Mouse (Mus musculus): ENCODE data around the gene Washc3. TPM values are rescaled to one million over a fixed set of nuclear protein-coding genes. Genes with fewer than 3 reads are reported as not detected.

Gene Washc3
- polyA plus RNA-seq, 1 experiment from 2014 or later: 39.7 TPM

DNA sequence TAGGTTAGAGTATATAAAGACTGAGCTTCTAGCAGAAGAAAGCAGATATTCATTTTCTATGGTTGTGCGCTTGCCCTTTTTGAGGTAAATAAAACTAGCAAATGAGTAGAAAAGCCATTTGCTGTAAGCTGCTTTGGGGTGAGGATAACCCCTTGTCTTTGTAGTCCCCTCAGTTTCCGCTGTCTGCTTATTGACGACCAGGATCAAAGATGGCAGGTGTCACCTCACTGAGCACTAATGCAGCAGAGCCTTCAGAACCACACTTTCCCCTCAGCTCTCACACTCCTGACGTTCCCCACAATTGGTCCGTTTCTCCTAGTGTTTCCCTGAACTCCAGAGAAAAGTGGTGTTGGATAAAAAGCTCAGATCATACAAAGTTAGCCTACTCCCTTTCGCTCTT lies 2.3 kb downstream of the Washc3 start:
- Histone ChIP-seq H3K36me3 (ENCODE audit: control insufficient read depth, insufficient read depth, low read length) (no peaks in the 10 kb centered on the region; the same call in 1 of the 2 replicates), H3K27ac (ENCODE audit: low read length) (no peak overlapping the region), H3K27me3 (ENCODE audit: control insufficient read depth, insufficient read depth, low read depth, low read length) (no peaks in the 10 kb centered on the region), H3K4me1 (ENCODE audit: control insufficient read depth, insufficient read depth, low read length) (peaks cover 4% of the 10 kb centered on the region; the same call in 1 of the 2 replicates), H3K9me3 (replicated peaks; ENCODE audit: control insufficient read depth, low read length, poor library complexity, severe bottlenecking) (no peaks in the 10 kb centered on the region), H3K9ac (ENCODE audit: low read depth, low read length) (no peak overlapping the region), H3K4me2 (ENCODE audit: low read length) (no peak overlapping the region), H3K4me3 (ENCODE audit: low read depth, low read length) (no peak overlapping the region)
- no peak for ATAC-seq
- WGBS: 92% methylated on average over 6 of the region's 6 CpGs

DNA sequence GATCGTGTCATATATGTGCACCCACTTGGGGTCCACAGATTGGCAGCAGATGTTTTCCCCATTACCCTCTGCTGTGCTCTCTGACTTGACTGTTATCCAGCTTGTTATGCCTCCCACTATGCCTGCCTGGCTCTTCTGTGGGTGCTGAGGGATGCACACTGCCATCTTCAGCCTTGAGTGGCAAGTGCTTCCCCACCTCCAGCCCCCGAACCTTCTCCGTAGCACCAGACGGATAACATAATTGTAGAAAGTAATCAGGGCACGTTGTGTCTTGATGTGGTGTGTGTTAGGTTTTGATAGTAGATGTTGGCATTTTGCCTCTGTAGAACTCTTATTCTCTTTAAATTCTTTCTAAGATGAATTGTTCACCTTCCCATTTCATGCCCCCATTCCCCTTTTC lies 11.8 kb downstream of the Washc3 start:
- ATAC-seq: no peak
- no peaks in the 10 kb centered on the region for H3K4me1 ChIP-seq (ENCODE audit: control insufficient read depth, insufficient read depth, low read length)
- no peak overlapping the region for H3K4me2 ChIP-seq (ENCODE audit: low read length)
- H3K9me3 ChIP-seq (replicated peaks; ENCODE audit: control insufficient read depth, low read length, poor library complexity, severe bottlenecking): no peaks in the 10 kb centered on the region
- H3K36me3 ChIP-seq (ENCODE audit: control insufficient read depth, insufficient read depth, low read length): peaks cover 2% of the 10 kb centered on the region; the same call in 1 of the 2 replicates
- H3K27me3 ChIP-seq (ENCODE audit: control insufficient read depth, insufficient read depth, low read depth, low read length): no peaks in the 10 kb centered on the region
- H3K9ac ChIP-seq (ENCODE audit: low read depth, low read length): no peak overlapping the region
- 94% methylated on average over 5 of the region's 5 CpGs for WGBS
- H3K4me3 ChIP-seq (ENCODE audit: low read depth, low read length): no peak overlapping the region
- H3K27ac ChIP-seq (ENCODE audit: low read length): no peak overlapping the region

DNA sequence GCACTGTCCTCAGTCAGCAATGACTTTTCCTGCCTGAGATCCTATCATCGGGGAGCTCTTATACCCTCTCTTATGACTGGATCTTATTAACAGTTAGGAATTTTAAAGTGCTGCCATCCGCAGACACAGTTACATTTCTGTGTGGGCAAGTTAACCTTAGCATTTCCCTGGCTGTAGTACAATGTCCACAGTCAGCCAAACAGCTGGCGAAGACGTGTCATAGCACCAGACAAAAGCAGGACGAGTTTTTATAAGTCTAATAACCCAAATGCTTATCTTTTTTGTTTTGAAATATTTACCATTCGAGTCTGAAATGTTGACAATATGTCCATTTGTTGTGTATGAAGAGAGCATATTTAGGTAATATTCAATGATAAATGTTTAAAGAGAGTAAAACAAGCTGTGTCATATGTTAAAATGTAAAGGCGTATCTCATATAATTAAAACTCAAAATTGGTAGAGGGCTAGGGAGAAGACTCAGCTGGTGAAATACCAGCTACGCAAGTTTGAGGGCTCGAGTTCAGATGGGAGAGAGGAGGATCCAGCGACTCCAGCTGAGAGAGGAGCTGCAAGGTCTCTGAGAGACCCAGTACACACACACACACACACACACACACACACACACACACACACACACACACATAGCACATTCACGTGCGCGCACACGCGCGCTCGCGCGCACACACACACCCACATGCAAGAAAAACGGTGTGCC lies 14.1 kb downstream of the Washc3 start:
- WGBS: 95% methylated on average over 20 of the region's 20 CpGs
- H3K9me3 ChIP-seq (replicated peaks; ENCODE audit: control insufficient read depth, low read length, poor library complexity, severe bottlenecking): no peaks in the 10 kb centered on the region
- H3K27ac ChIP-seq (ENCODE audit: low read length): no peak overlapping the region
- H3K27me3 ChIP-seq (ENCODE audit: control insufficient read depth, insufficient read depth, low read depth, low read length): no peaks in the 10 kb centered on the region
- no peak overlapping the region for H3K4me2 ChIP-seq (ENCODE audit: low read length)
- peaks cover 2% of the 10 kb centered on the region; the same call in 1 of the 2 replicates for H3K36me3 ChIP-seq (ENCODE audit: control insufficient read depth, insufficient read depth, low read length)
- no peak overlapping the region for H3K9ac ChIP-seq (ENCODE audit: low read depth, low read length)
- H3K4me1 ChIP-seq (ENCODE audit: control insufficient read depth, insufficient read depth, low read length): no peaks in the 10 kb centered on the region
- no peak overlapping the region for H3K4me3 ChIP-seq (ENCODE audit: low read depth, low read length)
- ATAC-seq: no peak

DNA sequence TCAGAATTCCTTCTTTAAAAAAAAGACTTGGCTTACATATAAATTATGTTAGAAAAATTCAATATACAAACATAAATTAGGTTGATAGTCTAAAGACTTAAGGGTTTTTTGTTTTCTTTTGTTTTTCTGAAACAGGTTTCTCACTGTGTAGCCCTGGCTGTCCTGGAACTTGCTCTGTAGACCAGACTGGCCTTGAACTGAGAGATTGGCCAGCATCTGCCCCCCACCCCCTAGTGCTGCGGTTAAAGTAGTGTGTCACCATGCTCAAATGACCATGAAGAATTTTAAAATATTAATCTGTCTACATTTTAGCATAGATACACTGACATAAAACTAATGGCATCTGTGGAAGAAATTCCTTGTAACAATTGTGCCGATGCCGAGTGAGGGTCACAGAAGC lies 17.3 kb downstream of the Washc3 start:
- Histone ChIP-seq H3K27ac (ENCODE audit: low read length) (no peak overlapping the region), H3K9ac (ENCODE audit: low read depth, low read length) (no peak overlapping the region), H3K4me1 (ENCODE audit: control insufficient read depth, insufficient read depth, low read length) (no peaks in the 10 kb centered on the region), H3K36me3 (ENCODE audit: control insufficient read depth, insufficient read depth, low read length) (peaks cover 3% of the 10 kb centered on the region; the same call in 1 of the 2 replicates), H3K9me3 (replicated peaks; ENCODE audit: control insufficient read depth, low read length, poor library complexity, severe bottlenecking) (no peaks in the 10 kb centered on the region), H3K4me2 (ENCODE audit: low read length) (no peak overlapping the region), H3K27me3 (ENCODE audit: control insufficient read depth, insufficient read depth, low read depth, low read length) (no peaks in the 10 kb centered on the region), H3K4me3 (ENCODE audit: low read depth, low read length) (no peak overlapping the region)
- no peak for ATAC-seq
- WGBS: 99% methylated on average over 3 of the region's 3 CpGs

DNA sequence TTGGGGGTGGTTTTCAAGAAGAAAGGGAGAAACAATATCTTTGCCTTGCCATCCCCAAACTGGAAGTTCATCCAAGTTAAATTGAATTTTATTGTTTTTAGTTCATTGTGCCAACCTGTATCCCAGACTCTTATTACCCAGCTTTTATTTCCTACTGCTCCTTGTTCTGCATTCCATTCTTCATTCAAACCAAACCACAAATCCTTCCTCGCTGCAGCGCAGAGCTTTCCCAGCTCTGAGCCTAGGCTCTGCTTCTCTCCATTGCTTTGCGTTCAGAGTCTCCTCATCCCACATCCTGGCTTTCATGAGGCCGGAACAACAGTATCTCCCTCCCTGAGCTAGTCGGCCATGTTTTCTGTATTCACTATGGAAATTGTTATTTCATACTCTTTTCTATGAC lies 20.8 kb downstream of the Washc3 start:
- Histone ChIP-seq H3K9ac (ENCODE audit: low read depth, low read length) (no peak overlapping the region), H3K36me3 (ENCODE audit: control insufficient read depth, insufficient read depth, low read length) (0 out of 2 replicates have a peak, but pooled peaks cover 2% of the 10 kb centered on the region), H3K27me3 (ENCODE audit: control insufficient read depth, insufficient read depth, low read depth, low read length) (no peaks in the 10 kb centered on the region), H3K4me3 (ENCODE audit: low read depth, low read length) (no peak overlapping the region), H3K27ac (ENCODE audit: low read length) (no peak overlapping the region), H3K4me1 (ENCODE audit: control insufficient read depth, insufficient read depth, low read length) (no peaks in the 10 kb centered on the region), H3K9me3 (replicated peaks; ENCODE audit: control insufficient read depth, low read length, poor library complexity, severe bottlenecking) (no peaks in the 10 kb centered on the region), H3K4me2 (ENCODE audit: low read length) (no peak overlapping the region)
- WGBS: 87% methylated on average over 5 of the region's 5 CpGs
- ATAC-seq: no peak

DNA sequence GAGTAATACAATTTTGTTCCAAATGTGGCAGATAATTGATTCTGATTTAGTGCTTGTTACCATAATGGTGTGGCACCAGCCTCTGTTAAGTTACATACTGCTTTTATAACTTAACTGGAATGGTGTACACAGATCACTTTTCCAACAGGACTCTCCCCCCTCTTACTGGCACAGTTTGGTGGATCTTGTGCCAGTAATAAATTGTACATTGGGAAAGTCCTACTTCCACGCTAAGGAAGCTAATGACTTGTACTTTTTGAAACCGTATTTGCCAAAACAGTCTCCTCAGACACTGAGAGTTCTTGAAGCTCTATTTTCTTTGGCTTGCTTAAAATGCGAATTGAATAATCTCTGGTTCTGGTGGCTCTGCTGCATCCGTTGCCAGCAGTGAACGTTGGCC lies 24.5 kb downstream of the Washc3 start:
- 93% methylated on average over 5 of the region's 5 CpGs for WGBS
- Histone ChIP-seq H3K9ac (ENCODE audit: low read depth, low read length) (no peak overlapping the region), H3K36me3 (ENCODE audit: control insufficient read depth, insufficient read depth, low read length) (peaks cover 4% of the 10 kb centered on the region; the same call in 1 of the 2 replicates), H3K4me2 (ENCODE audit: low read length) (no peak overlapping the region), H3K4me1 (ENCODE audit: control insufficient read depth, insufficient read depth, low read length) (no peaks in the 10 kb centered on the region), H3K4me3 (ENCODE audit: low read depth, low read length) (no peak overlapping the region), H3K27ac (ENCODE audit: low read length) (no peak overlapping the region), H3K9me3 (replicated peaks; ENCODE audit: control insufficient read depth, low read length, poor library complexity, severe bottlenecking) (no peaks in the 10 kb centered on the region), H3K27me3 (ENCODE audit: control insufficient read depth, insufficient read depth, low read depth, low read length) (no peaks in the 10 kb centered on the region)
- no peak for ATAC-seq

DNA sequence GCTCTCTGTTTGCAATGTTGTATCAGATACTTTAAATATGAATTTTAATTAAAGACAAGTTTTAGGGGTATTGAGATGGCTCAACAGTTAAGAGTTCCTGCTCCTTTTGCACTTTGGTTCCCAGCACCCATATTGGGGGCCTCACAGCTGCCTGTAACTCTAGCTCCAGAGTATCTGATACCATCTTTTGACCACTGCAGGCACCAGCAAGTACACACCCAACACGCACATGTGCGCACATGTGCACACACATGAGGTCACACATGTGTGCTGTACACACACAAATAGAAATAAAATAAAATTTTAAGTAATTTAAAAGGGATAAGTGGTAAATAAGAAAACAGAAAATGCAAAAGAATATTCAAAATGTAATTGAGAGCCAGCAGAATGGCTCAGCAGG lies 27.1 kb downstream of the Washc3 start:
- no peak for ATAC-seq
- H3K4me1 ChIP-seq (ENCODE audit: control insufficient read depth, insufficient read depth, low read length): no peaks in the 10 kb centered on the region
- H3K27me3 ChIP-seq (ENCODE audit: control insufficient read depth, insufficient read depth, low read depth, low read length): no peaks in the 10 kb centered on the region
- no peak overlapping the region for H3K4me2 ChIP-seq (ENCODE audit: low read length)
- WGBS: 96% methylated on average over 2 of the region's 2 CpGs
- H3K9me3 ChIP-seq (replicated peaks; ENCODE audit: control insufficient read depth, low read length, poor library complexity, severe bottlenecking): no peaks in the 10 kb centered on the region
- peaks cover 4% of the 10 kb centered on the region; the same call in 1 of the 2 replicates for H3K36me3 ChIP-seq (ENCODE audit: control insufficient read depth, insufficient read depth, low read length)
- H3K4me3 ChIP-seq (ENCODE audit: low read depth, low read length): no peak overlapping the region
- H3K27ac ChIP-seq (ENCODE audit: low read length): no peak overlapping the region
- H3K9ac ChIP-seq (ENCODE audit: low read depth, low read length): no peak overlapping the region

DNA sequence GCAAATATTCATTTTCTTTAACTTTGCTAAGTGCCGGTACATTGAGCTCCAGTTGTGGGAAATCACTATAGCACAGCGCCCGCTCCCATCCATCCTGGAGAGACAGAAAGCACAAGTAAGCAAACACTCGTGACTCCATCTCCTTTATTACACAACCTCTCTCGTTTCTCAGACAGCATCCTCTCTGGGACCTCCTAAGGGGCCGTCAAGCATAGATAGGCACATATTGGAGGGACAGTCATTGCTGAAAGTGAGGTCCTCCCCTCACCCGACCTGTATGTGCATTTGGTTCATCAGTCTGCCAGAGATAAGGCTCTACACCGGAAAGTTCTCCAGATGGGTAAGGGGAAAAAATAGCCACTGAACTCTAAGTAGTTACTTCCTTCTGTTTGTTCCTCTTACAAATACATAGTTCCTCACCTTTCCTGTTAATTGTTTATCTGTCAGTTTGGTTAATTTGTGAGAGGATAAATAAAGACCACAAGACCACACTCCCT lies 27.7 kb downstream of the Washc3 start:
- no peaks in the 10 kb centered on the region for H3K27me3 ChIP-seq (ENCODE audit: control insufficient read depth, insufficient read depth, low read depth, low read length)
- H3K27ac ChIP-seq (ENCODE audit: low read length): no peak overlapping the region
- peaks cover 2% of the 10 kb centered on the region; the same call in 1 of the 2 replicates for H3K36me3 ChIP-seq (ENCODE audit: control insufficient read depth, insufficient read depth, low read length)
- H3K4me2 ChIP-seq (ENCODE audit: low read length): no peak overlapping the region
- H3K4me1 ChIP-seq (ENCODE audit: control insufficient read depth, insufficient read depth, low read length): no peaks in the 10 kb centered on the region
- WGBS: 86% methylated on average over 8 of the region's 8 CpGs
- H3K4me3 ChIP-seq (ENCODE audit: low read depth, low read length): no peak overlapping the region
- ATAC-seq: no peak
- H3K9me3 ChIP-seq (replicated peaks; ENCODE audit: control insufficient read depth, low read length, poor library complexity, severe bottlenecking): no peaks in the 10 kb centered on the region
- H3K9ac ChIP-seq (ENCODE audit: low read depth, low read length): no peak overlapping the region

DNA sequence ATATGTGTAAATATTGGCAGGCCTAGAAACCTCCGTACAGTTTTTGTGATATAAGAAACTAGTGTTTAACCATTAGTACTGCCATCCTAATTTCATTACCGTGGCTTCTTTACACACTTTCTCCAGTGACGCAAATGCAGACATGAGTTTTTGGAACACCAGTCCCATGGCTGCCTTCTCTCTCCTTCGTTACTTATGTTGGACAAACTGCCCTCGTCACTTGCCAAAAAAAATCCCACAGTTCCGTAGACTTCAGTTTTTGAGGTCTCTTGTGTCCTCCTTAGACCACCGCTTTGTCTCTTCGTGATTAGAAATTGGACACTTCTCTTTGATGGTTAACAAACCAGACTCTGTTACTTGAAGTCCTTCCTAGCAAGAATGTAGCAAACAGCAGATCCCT lies 30.8 kb downstream of the Washc3 start:
- Histone ChIP-seq H3K27ac (ENCODE audit: low read length) (no peak overlapping the region), H3K36me3 (ENCODE audit: control insufficient read depth, insufficient read depth, low read length) (peaks cover 2% of the 10 kb centered on the region), H3K4me2 (ENCODE audit: low read length) (no peak overlapping the region), H3K4me1 (ENCODE audit: control insufficient read depth, insufficient read depth, low read length) (no peaks in the 10 kb centered on the region), H3K9me3 (replicated peaks; ENCODE audit: control insufficient read depth, low read length, poor library complexity, severe bottlenecking) (no peaks in the 10 kb centered on the region), H3K9ac (ENCODE audit: low read depth, low read length) (no peak overlapping the region), H3K4me3 (ENCODE audit: low read depth, low read length) (no peak overlapping the region), H3K27me3 (ENCODE audit: control insufficient read depth, insufficient read depth, low read depth, low read length) (no peaks in the 10 kb centered on the region)
- 71% methylated on average over 8 of the region's 8 CpGs for WGBS
- ATAC-seq: no peak
